Mouse (Mus musculus) urinary bladder, postnatal 4 days (tissue): ENCODE measurements around the gene Ghrl.
"Not testable (repeated sequence)": the region's sequence is repeated elsewhere in the genome, so short reads cannot be mapped to it uniquely, and the experiment has no call there.

Experiments used
- DNase-seq, 2 experiments: peaks; one replicate each; pipeline ENCODE4 v3.0.0; 2021 to 2022; ENCODE audit warnings: low spot score in 2 of 2

Gene Ghrl

DNA sequence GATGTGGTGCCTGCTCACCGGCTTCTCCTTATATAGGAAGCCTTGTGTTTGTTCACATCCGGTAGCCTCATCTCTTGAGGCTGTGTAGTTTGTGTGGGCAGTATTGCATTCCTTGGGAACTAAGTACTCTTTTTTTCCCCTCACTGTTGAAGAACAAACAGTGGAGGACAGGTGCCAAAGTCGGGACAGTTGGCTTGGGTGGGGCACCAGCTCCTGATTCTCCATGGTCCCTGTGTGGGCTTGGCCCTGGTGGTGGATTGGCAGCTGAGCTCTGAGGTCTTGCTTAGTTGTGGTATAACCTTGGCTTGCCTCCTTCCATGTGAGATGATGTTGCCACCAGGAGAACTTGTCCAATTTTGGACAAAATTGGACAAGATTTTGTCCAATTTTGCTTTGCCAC, at the start of gene Ghrl:
Gene Ghrl (minus strand): TSS at position 3 of the 400 bp plus-strand sequence.
- DNase-seq, result no peak

DNA sequence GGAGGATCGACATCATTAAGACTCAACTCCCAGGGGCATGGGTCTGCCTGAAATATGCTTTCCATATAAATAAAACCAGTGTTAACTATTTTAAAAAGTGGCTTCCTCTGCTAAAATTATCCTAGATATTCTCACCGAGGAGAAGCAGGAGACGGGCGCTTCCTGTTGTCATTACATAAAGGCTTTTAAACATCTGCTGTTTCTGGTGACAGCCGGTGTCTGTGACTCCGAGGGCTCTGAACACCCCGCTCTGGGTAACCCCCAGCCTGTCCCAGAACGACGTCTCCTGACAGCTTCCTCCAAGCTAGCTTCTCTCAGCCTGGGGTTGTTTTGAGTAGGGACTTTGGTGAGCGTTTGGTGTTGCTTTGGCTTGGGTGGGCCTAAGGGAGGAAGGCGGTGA, 49.1 kb upstream of the Ghrl start:
- no peak for DNase-seq

DNA sequence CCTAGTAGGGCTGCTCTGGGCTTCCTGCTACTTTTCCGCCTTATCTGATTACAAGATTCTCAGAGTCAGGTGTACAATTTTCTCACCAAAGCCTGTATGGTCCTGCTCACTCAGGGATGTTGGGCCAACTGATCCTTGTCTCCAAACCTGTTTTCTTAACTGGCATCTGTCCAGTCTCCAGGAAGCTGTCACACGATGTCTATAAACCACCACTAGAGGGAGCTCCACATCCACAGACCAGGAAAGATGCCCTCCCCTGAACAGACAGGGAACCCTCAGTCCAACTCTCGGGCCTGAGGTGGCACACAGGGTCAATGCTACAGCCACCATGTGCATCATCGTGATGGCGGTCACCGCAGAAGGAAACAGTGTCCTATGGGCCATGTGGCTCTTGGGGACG, 42.0 kb upstream of the Ghrl start:
- DNase-seq, result peak in 1 of 2 experiments; percentile 30

DNA sequence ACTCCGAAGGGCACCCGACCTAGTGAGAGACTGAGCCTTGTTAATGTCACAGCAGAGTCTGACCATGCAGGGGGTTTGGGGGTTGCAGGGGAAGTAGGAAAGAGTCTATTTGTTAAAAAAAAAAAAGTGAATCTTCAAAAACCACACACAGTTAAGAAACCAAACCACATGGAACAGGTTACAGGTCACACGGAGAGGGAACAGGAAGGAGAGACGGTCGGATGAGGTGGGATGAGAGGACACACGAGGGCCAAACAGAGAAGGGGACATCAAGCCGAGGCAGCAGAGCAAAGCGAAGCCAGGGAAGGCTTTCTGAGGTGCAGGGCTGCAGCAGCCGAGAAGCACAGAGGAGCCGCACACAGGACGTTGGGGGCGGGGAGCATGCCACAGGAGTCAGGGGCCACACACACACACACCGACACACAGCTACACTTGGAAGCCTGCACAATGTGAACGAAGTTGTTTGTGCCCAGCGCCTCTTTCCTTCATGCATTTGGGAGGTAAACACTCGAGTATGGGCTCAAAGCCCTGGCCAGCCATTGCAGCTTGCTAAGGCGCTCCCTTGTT, 29.5 kb upstream of the Ghrl start:
- DNase-seq, result no peak

DNA sequence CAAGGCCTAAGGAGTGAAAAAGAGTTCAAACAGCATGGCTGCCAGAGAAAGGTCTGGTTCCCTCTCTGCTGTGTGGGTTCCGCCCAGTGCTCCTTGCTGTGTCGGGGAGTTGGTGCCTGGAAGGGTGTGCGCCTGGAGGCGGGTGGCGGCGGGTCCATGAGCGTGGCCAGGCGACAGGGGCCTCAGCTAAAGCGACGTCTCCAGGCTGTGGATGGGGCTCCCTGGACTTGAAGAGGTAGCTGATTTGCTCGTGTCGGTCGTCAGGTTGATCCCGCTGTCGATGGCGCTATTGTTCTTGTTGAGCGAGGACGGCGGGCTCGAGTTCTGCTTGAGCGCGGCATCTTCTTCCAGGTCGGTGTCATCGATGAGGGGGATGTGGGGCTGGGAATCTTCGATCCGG, 28.7 kb upstream of the Ghrl start:
- DNase-seq, result no peak

DNA sequence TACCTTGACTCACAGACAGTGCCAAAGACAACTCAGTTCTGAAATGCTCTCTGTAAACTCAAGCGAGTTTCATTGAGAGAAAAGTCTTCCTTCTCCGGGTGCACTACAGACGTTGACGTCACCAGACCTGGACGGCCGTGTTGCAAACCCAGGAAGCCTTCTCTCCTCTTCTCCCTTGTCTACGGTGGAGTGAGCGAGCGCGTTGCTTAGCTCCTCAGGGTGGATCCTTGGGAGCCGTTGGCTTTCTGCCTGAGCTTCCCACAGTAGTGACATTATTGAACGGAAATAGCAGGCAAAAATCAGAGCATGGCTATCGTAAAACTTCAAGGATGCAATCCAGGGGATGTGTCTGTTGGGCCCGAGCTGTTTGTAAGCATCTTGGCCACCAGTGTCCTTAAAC, 27.6 kb upstream of the Ghrl start:
- DNase-seq, result no peak

DNA sequence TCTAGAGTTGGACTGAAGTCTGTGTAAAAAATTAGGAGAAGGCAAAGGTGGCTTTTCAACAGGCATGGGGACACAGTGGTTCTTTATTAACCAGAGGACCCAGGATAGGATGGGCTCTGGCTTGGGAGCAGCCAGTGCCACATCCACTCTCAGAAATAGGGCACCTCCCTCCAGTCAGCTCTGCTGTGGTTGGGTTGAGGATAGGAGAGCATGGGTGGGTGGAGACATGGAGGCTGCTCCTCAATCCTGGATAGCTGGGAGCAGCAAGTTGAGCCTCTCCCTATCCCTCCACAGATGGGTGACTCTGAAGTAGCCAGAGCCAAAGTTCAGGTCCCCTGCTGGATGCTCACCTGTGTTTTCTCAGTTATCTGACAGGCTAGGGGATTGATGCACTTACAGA, 25.4 kb upstream of the Ghrl start:
- DNase-seq, result no peak

DNA sequence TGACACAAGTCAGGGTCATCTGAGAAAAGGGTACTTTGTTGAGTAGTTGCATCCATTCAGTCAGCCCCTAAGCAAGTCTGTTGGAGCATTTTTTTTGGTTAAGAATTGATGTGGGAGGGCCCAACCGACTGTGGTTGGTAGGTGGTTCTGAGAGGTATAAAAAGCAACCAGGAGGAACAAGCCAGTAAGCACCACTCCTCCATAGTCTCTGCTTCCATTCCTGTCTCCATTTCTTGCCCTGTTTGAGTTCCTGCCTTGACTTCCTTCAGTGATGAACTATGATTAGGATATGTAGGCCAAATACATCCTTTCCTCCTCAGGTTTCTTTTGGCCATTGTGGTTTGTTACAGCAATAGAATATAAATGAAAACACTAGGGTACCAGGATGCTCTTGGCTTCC, 23.4 kb upstream of the Ghrl start:
- no peak for DNase-seq

DNA sequence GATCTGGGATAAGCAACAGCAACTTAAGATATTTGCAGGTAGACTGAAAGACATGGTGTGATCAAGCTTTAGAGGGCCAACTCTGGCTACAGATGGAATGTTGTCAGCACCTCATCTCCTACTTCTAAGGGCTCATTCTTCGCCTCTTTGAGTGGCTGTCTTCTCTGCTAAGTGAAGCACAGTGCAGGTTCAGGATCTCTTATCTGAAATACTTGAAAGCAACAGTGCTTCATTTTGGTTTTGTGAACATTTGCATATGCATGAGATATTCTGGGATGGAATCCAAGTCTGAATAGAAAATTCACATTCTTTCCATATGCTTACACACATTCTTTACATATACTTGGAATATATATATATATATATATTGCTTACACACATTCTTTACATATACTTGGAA, 22.6 kb upstream of the Ghrl start:
- no peak for DNase-seq

DNA sequence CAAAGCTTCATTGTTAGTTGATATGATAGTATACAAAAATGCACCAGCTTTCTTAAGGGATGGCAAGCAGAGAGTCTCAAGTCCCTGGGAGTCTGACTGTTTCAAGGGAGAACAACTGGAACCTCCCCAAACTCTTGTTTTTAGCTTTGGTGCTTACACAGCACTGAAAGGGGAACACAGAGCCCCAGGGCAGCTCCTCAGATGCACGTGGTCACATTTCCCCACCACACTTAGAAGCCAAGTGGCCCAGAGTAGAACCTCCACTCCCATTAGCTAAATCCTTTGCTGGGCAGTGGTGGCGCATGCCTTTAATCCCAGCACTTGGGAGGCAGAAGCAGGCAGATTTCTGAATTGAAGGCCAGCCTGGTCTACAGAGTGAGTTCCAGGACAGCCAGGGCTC, 21.7 kb upstream of the Ghrl start:
- no peak for DNase-seq

DNA sequence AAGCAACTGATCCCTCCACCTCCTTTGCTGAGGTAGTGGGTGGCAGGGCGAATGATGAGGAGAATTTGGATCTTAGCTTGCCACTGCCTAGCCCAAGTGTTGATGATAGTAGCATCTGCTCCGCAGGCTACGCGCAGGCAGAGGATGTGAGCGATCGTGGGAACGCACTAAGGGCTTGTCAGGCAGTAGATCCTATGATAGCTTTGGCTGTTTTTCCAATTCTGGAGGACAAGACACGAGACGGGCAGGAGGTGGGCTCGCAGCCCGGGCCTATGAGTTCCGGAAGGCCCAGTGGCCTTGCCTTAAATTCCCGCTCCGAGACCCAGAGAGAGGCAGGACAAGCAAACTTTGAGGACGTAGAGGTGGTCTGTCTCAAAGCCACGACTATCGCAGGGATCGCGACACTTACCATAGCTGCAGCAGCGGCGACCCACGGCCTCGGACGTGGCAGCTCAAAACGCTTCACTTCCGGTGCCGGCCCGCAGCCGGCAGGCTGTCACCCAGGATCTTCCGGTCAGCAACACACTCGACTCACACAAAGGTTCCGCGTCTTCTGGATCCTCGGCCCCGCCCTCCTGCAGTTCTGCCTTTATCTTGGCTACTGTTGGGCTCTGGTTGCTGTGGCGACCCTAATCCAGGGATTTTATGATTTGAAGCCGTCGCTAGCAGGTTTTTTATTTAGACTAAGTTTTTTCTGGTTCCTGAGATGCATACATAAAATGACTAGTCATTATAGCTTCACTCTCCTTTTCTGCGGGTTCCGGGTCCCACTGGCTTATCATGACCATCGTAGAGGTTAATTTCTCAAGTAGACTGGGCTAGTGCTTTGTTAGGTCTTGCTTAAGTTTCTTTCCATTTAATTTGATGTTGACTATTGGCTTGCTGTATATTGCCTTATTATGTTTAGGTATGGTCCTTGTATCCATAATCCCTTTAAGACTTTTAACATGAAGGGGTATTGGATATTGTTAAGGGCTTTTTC, 20.8 kb upstream of the Ghrl start, which contains the start of gene Sec13:
Gene Sec13 (minus strand): TSS at position 508 of the 982 bp plus-strand sequence.
- peak; percentile 80 to 88 for DNase-seq

DNA sequence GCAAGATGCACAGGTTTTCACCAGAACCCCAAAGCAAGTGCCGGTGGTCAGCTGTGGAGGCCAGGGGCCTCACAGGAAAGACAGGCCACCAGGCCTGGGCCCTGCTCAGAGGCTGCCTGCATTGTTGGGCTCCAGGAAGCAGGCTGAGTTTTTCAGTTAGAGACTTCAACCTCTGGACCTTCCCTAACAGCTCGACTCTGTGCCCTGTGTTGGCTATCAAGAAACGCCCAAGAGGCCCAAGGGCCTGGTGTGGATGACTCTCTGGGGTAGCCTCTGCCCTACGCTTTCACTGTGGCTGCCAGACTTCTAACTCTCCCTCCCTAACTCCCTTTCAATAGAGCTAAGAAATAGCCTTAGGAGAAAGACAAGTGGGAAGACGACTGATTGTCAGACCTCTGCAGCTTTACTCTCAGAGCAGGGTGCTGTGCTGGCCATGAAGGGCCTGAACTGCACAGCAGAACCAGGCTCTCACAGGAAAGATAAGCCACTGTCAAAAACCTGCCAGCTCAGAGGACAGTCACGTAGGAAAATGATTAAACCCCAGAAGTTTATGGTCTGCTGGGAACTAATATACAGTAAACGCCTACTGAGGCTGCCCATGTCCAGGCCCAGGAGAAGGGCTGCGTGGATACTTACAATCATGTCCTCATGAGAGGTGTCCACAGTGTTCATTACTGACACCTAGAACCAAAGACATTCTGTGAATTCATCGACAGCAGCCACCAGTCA, 17.8 kb upstream of the Ghrl start:
- no peak for DNase-seq

DNA sequence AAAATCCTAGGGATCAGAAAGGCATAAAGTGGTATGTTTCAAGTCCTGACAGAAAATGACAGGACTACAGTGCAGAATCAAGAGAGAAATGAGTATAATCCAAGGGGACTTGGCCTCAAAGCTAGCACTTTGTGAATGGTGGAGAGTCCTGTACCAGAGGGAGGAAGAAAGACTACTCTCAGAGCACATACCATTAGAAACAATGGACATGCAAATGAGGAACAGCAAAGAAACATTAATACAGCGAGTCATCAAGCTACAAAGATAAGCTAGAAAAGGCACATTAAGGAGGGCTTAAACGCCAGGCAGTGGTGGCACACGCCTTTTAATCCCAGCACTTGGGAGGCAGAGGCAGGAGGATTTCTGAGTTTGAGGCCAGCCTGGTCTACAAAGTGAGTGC, 11.6 kb upstream of the Ghrl start:
- no peak for DNase-seq

DNA sequence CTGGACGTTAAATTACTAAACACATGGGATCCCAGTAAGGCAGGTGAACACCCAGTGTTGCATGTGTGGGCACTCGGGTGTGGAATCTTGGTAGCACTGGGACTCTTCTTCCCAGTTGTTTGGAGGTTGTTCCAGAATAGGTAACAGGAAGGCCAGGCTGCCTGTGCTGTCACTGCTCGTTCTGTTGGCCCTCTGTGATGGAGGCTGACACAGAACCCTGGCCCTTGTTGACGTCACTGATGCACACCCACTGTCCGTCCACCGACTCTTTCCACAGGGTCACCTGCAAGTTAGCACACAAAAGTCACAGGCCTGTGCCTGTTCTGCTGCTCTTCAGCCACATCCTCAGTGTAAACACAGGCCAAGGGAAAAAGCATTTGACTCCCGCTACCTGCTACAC, 8.5 kb upstream of the Ghrl start:
- no peak for DNase-seq

DNA sequence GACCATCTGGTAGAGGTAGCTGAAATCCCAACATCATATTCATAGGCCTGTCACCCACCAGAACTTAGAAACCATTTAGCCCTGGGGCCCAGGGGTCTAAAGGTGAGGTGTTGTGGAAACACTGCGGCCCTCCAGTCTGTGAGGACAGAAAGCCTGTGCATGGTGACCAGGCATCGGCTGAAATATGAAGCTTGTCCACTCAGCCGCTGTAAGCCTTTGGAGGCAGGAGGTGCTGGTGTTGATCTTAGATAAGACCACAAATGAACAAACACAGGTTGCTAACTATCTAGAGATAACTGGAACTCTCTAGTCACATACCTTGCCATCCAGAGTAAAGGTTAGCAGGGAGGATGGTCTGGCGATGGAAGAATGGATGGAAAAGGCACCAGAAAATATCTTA, 1.4 kb upstream of the Ghrl start:
- DNase-seq, result no peak

DNA sequence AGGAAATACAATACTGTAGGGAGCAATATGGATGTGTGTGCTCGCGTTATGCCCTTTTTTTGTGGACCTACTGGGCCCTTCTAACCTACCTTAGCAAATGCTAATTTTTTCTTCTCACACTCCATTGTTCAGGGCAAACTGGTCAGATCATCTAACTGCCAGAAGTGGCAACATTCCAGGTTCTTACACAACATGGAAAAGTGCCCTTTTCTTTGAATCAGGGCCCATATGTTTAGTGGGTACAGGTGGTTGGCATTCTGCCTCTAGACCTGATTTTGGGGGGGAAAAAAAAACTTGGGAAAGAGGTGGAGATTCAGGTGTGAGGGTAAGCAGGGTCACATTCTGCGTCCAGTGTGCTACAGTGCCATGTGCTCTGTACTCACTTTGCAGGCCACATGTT, 2.1 kb downstream of the Ghrl start:
- DNase-seq, result no peak

DNA sequence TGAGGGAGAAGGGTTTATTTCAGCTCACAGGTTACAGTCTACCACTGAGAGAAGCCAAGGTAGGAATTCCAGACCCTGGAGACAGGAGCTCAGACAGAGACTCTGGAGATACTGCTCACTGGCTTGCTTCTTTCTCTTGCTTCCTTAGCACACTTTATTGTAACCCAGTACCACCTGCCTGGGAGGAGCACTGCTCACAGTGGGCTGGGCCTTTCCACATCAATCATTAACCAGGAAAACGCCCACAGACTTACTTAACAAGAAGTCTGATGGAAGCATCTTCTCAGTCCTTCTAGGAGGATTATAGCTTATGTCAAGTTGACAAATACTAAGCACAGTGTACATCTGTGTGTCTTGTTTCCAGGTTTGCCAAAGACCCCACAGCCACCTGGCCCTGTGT, 4.9 kb downstream of the Ghrl start:
- DNase-seq, result no peak

DNA sequence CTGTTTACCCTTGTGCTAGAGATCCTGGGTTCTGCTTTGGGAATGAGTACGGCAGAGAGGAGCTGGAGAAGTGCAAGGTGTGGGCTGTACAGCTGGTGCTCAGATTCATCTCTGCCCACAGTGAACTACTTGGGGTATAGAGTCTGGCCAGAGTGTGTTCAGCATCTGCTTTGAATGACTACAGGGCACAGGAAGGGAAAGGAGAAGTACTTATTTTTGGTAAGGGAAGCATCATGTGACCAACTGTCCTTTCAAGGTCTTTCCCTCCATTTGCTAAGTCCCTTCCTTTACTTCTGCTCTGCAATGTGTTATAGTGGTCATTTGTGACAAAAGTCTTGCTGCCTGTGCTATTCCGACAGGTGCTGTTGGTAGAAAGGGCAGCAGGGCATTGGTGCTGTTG, 5.4 kb downstream of the Ghrl start:
- no peak for DNase-seq

DNA sequence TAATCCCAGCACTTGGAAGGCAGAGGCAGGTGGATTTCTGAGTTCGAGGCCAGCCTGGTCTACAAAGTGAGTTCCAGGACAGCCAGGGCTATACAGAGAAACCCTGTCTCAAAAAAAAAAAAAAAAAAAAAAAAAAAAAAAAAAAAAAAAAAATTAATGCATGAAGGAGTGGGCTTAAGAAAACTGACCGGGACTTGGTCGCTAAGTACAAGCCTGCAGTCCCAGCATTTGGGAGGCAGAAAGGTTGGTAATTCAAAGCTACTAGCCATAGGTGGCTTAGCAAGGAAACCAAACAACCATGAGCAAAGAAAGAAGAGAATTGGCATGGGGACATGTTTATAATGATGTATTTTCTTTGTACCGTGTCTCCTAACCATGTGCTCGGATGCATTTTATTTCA, 6.3 kb downstream of the Ghrl start:
- DNase-seq, result not testable (repeated sequence)

DNA sequence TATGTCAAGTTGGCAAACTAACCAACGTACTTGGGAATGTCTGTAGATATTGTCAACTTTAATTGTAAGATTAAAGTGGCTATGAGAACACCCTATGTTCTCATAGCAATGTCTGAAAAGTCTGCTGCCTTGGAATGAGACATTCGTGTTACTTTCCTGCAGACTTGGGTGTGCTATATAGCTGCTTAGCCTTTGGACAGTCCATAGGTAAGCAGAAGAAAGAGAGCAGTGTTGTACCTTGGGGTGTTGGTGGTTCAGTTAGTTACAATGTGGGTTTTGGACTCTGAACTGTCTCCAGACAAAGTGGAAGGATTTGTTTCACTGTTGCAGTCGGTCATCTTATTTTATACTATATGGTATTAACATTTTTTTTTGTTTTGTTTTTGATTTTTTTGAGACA, 7.0 kb downstream of the Ghrl start:
- DNase-seq, result no peak

DNA sequence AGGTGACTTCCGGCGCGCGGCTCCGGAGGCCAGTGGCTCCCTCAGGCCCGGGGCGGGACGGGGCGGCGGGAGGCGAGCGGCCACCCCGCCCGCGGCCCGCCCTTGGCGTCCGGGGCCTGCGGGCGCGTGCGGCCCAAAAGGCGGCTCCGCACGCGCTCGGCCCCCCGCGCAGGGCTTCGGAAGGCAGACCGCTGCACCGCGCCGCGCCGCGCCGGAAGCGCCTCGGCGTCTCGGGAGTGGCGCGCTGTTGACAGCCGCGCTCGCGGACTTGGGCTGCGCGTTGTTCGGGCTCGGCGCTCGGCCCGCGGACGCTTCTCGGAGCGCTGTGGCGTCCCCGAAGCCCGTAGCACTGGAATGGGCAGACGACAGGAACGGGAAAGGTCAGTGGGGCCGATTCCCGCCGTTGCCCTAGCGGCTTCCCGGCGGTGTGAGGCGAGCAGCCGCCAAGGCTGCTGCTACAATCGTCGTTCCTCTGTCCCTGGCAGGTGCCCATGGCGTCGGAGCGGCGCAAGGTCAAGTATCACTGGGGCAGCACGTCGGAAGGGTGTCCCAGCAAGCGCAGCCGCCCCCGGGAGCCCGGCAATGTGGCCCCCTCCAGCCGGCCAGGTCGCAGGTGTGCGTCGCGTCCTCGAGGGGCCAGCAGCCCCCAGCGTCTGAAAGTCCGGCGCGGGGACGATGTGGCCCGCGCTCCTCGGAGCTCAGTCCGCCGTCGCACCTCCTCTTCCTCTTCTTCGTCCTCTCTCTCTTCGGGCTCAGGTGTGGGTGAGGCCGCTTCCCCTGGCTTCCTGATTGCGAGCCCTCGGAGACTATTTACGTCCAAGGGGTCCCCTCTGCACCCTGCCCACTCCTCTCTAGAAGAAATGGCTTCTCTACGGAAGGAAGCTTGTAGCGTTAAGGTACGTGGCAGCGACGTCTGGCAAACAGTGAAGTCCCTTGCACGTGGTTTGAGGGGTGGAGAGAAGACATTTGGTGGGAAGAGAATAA, 22.2 kb downstream of the Ghrl start:
- peak in 1 of 2 experiments; percentile 29 for DNase-seq
